Mouse (Mus musculus) heart, postnatal 10 days (tissue): Measurements from ENCODE around the gene Mlh1. TPM values are rescaled to one million over a fixed set of nuclear protein-coding genes. Genes with fewer than 3 reads are reported as not detected.

ENCODE experiments used
- total RNA-seq, 2 experiments: library from RNA; stranded (reverse); gene quantifications; 2 replicates each; pipeline ENCODE4 v1.2.3; 2021

Gene Mlh1
- total RNA-seq, 2 experiments from 2014 or later = 15.2 to 17.2 TPM

Other genes with a start within 250 kb of the Mlh1 start
- gene Ccrl2, start 214.3 kb downstream of the Mlh1 start, total RNA-seq = 1 to 10 TPM; 6.4 to 7.4 TPM
- gene Lrrfip2, start 154.2 kb downstream of the Mlh1 start, total RNA-seq = 100 to 1,000 TPM; 105 to 108 TPM
- gene Epm2aip1, start 138 bp upstream of the Mlh1 start, total RNA-seq = 10 to 100 TPM; 31.1 to 34.0 TPM
- under 1 TPM; 0.02 TPM for gene Trank1, start 39.9 kb upstream of the Mlh1 start, total RNA-seq
- under 1 TPM; 0.41 to 0.60 TPM for gene Dclk3, start 167.3 kb upstream of the Mlh1 start, total RNA-seq